Mouse (Mus musculus) forebrain, embryonic 11.5 days (tissue): ENCODE results near the gene Slc50a1. TPM values are rescaled to one million over a fixed set of nuclear protein-coding genes. Genes with fewer than 3 reads are reported as not detected.

ENCODE experiments used
- ATAC-seq: fragments of 200-750 bp; cut with Nextera tagmentation; replicated peaks from 2 replicates; pipeline ENCODE4 v1.8.0; 2017; ENCODE audit warnings: moderate TSS enrichment; ENCODE audit not compliant: low FRiP score
- DNase-seq: peaks from one replicate; pipeline ENCODE4 v3.0.0-alpha.2; 2017; ENCODE audit warnings: low spot score
- H3K27ac ChIP-seq: fragments of 300-500 bp; sonication (generic); 2 replicates; pipeline ENCODE4 v1.5.1; 2014; ENCODE audit warnings: low read depth, low read length
- H3K27me3 ChIP-seq: fragments of 300-500 bp; sonication (generic); 2 replicates; pipeline ENCODE4 v1.6.1; 2014; ENCODE audit warnings: mild to moderate bottlenecking, low read length, mixed read lengths; ENCODE audit not compliant: control insufficient read depth, insufficient read depth
- H3K36me3 ChIP-seq: fragments of 300-500 bp; sonication (generic); 2 replicates; pipeline ENCODE4 v1.6.1; 2014; ENCODE audit warnings: mild to moderate bottlenecking, low read length, moderate library complexity, mixed read lengths; ENCODE audit not compliant: control insufficient read depth, insufficient read depth
- H3K4me1 ChIP-seq: fragments of 300-500 bp; sonication (generic); replicated peaks from 2 replicates; pipeline ENCODE4 v1.6.1; 2014; ENCODE audit warnings: low read length, mixed read lengths; ENCODE audit not compliant: control insufficient read depth, insufficient read depth
- H3K4me2 ChIP-seq: fragments of 300-500 bp; sonication (generic); 2 replicates; pipeline ENCODE4 v1.6.1; 2014; ENCODE audit warnings: low read depth, mild to moderate bottlenecking, low read length, moderate library complexity, mixed read lengths; ENCODE audit not compliant: severe bottlenecking
- H3K4me3 ChIP-seq: fragments of 300-500 bp; sonication (generic); 2 replicates; pipeline ENCODE4 v1.5.1; 2014; ENCODE audit warnings: low read depth, low read length
- H3K9ac ChIP-seq: fragments of 300-500 bp; sonication (generic); 2 replicates; pipeline ENCODE4 v1.6.1; 2014; ENCODE audit warnings: low read length
- H3K9me3 ChIP-seq: fragments of 300-500 bp; sonication (generic); 2 replicates; pipeline ENCODE4 v1.6.1; 2016; ENCODE audit warnings: low read length, mixed read lengths; ENCODE audit not compliant: control insufficient read depth
- WGBS: fragments of 180-500 bp; shearing (Covaris S2); extraction: QIAGEN DNeasy Blood & Tissue Kit; methylation state at CpG from one replicate; pipeline ENCODE4 v1.1.7; 2014; 5-methylcytosine and 5-hydroxymethylcytosine counted together
- polyA plus RNA-seq: library from polyadenylated mRNA; unstranded; fragments of >200 nt; fragmentation: Nextera tagmentation; extraction: Ambion mirVana; gene quantifications from 2 replicates; pipeline ENCODE4 v1.2.1, GENCODE M21; 2014

The Slc50a1 gene
- polyA plus RNA-seq, 1 experiment from 2014 or later: 28.4 TPM

GRCm38 (mm10) chr3:89242331-89242895 is 28.0 kb downstream of the Slc50a1 start:
- Histone ChIP-seq H3K27ac (no peak overlapping the region), H3K9me3 (no peaks in the 10 kb centered on the region), H3K27me3 (no peaks in the 10 kb centered on the region), H3K4me1 (peaks cover 24% of the 10 kb centered on the region), H3K4me3 (no peak overlapping the region), H3K9ac (no peak overlapping the region), H3K36me3 (no peaks in the 10 kb centered on the region; the same call in 1 of the 2 replicates), H3K4me2 (no peak overlapping the region)
- WGBS: 73% methylated on average over 9 of the region's 9 CpGs
- ATAC-seq (no peak), DNase-seq (no peak)

- Histone ChIP-seq H3K27ac (no peak overlapping the region), H3K9ac (no peak overlapping the region), H3K36me3 (peaks cover 2% of the 10 kb centered on the region; the same call in 1 of the 2 replicates), H3K4me1 (peaks cover 2% of the 10 kb centered on the region), H3K27me3 (no peaks in the 10 kb centered on the region), H3K9me3 (no peaks in the 10 kb centered on the region), H3K4me2 (no peak overlapping the region), H3K4me3 (no peak overlapping the region)
- no peak for ATAC-seq
- 80% methylated on average over 12 of the region's 12 CpGs for WGBS
- no peak for DNase-seq
Measured at GRCm38 (mm10) chr3:89238494-89238893, 31.9 kb downstream of the Slc50a1 start.

- Histone ChIP-seq H3K36me3 (peaks cover 2% of the 10 kb centered on the region; the same call in 1 of the 2 replicates), H3K9me3 (no peaks in the 10 kb centered on the region), H3K4me3 (no peak overlapping the region), H3K4me2 (no peak overlapping the region), H3K4me1 (no peaks in the 10 kb centered on the region), H3K27me3 (no peaks in the 10 kb centered on the region), H3K9ac (no peak overlapping the region), H3K27ac (no peak overlapping the region)
- no peak for ATAC-seq
- DNase-seq: no peak
- 95% methylated on average over 21 of the region's 21 CpGs for WGBS
Measured at GRCm38 (mm10) chr3:89237682-89238081, 32.7 kb downstream of the Slc50a1 start.

GRCm38 (mm10) chr3:89236516-89236915 is 33.9 kb downstream of the Slc50a1 start:
- Histone ChIP-seq H3K27me3 (no peaks in the 10 kb centered on the region), H3K9ac (no peak overlapping the region), H3K4me2 (no peak overlapping the region), H3K9me3 (no peaks in the 10 kb centered on the region), H3K27ac (no peak overlapping the region), H3K4me3 (no peak overlapping the region), H3K4me1 (no peaks in the 10 kb centered on the region), H3K36me3 (peaks cover 2% of the 10 kb centered on the region; the same call in 1 of the 2 replicates)
- DNase-seq: peak; percentile 49
- no peak for ATAC-seq
- 95% methylated on average over 10 of the region's 10 CpGs for WGBS

- H3K27ac ChIP-seq: no peak overlapping the region
- no peak for ATAC-seq
- no peaks in the 10 kb centered on the region for H3K9me3 ChIP-seq
- WGBS: 87% methylated on average over 14 of the region's 14 CpGs
- H3K4me3 ChIP-seq: no peak overlapping the region
- peaks cover 2% of the 10 kb centered on the region; the same call in 1 of the 2 replicates for H3K36me3 ChIP-seq
- no peak for DNase-seq
- H3K9ac ChIP-seq: no peak overlapping the region
- H3K4me2 ChIP-seq: no peak overlapping the region
- H3K27me3 ChIP-seq: no peaks in the 10 kb centered on the region
- peaks cover 2% of the 10 kb centered on the region; the same call in 1 of the 2 replicates for H3K4me1 ChIP-seq
Measured at GRCm38 (mm10) chr3:89233562-89234110, 36.7 kb downstream of the Slc50a1 start.

GRCm38 (mm10) chr3:89232614-89233013 is 37.8 kb downstream of the Slc50a1 start:
- no peak overlapping the region for H3K4me2 ChIP-seq
- H3K4me1 ChIP-seq: peaks cover 6% of the 10 kb centered on the region; the same call in 1 of the 2 replicates
- DNase-seq: no peak
- ATAC-seq: no peak
- WGBS: 67% methylated on average over 6 of the region's 6 CpGs
- no peaks in the 10 kb centered on the region for H3K27me3 ChIP-seq
- no peaks in the 10 kb centered on the region for H3K9me3 ChIP-seq
- H3K36me3 ChIP-seq: peaks cover 2% of the 10 kb centered on the region; the same call in 1 of the 2 replicates
- no peak overlapping the region for H3K9ac ChIP-seq
- H3K27ac ChIP-seq: no peak overlapping the region
- no peak overlapping the region for H3K4me3 ChIP-seq

- H3K27ac ChIP-seq: no peak overlapping the region
Measured at GRCm38 (mm10) chr3:89231772-89232275, 38.5 kb downstream of the Slc50a1 start.

GRCm38 (mm10) chr3:89231345-89231744 is 39.0 kb downstream of the Slc50a1 start:
- Histone ChIP-seq H3K4me3 (no peak overlapping the region), H3K4me1 (peaks cover 6% of the 10 kb centered on the region; the same call in 1 of the 2 replicates), H3K27ac (no peak overlapping the region), H3K9me3 (no peaks in the 10 kb centered on the region), H3K36me3 (peaks cover 2% of the 10 kb centered on the region; the same call in 1 of the 2 replicates), H3K9ac (no peak overlapping the region), H3K27me3 (no peaks in the 10 kb centered on the region), H3K4me2 (no peak overlapping the region)
- no peak for ATAC-seq
- no peak for DNase-seq
- WGBS: 75% methylated on average over 7 of the region's 7 CpGs

More at GRCm38 (mm10) chr3:89231772-89232275, 38.5 kb downstream of the Slc50a1 start:
- peaks cover 2% of the 10 kb centered on the region; the same call in 1 of the 2 replicates for H3K36me3 ChIP-seq
- peaks cover 6% of the 10 kb centered on the region; the same call in 1 of the 2 replicates for H3K4me1 ChIP-seq
- H3K4me2 ChIP-seq: no peak overlapping the region
- DNase-seq (no peak), ATAC-seq (no peak)
- 78% methylated on average over 16 of the region's 16 CpGs for WGBS
- no peak overlapping the region for H3K4me3 ChIP-seq
- no peak overlapping the region for H3K9ac ChIP-seq
- no peaks in the 10 kb centered on the region for H3K9me3 ChIP-seq
- no peaks in the 10 kb centered on the region for H3K27me3 ChIP-seq
